Mouse (Mus musculus) liver, embryonic 18 days (tissue): ENCODE results near the gene Erap1. TPM values are rescaled to one million over a fixed set of nuclear protein-coding genes. Genes with fewer than 3 reads are reported as not detected.

Experiments
- polyA plus RNA-seq: library from polyadenylated mRNA; depleted of rRNA; stranded (reverse); fragments of >200 nt; gene quantifications from 2 replicates; pipeline ENCODE4 v1.2.3, GENCODE M21; 2012; rRNA removed

The Erap1 gene
- 12.3 and 13.8 TPM in 2 replicates for polyA plus RNA-seq

DNA sequence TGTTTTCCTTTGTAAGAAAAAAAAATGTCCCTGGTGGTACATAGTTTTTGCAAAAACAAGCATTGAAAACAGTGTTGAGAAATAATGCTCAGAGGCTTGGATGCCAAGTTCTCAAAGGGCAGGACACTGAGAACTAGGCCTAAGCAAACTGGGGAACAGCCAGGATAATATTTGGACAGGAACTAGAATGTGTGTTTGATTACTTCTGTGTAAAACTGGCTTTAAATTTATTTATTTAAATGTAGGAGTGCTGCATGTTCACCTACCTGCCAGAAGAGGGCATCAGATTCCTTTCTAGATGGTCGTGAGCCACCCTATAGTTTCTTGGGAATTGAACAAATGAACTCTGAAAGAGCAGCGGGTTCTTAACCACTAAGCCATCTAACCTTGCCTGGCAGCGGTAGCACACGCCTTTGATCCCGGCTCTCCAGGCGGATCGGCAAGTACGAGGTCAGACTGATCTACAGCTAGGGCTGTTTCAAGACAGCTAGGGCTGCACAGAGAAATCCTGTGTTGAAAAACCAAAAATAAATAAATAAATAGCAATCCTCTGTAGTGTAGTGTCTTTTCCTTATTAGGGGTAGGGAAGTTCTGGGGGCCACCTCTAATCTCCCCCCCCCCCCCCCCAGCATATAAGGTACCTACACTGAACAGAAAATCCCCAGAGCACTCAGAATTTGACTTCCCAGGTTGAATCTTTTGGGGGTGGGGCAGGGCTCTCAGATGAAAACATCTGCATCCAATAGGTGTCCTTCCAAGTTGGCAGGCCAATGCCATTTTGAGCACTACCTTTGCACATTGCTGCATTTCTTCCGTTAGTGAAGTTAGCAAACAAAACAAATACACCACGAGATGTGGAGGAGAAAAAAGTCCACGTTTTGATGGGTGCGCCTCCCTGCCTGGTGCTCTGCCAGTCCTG, at the start of gene Erap1:
TSS of gene Erap1 (plus strand) at position 776 of the 919 bp plus-strand sequence.

Other genes with a start within 250 kb of the Erap1 start
- 0.26 and 0.37 TPM in 2 replicates for gene Zfp72, start 248.7 kb upstream of the Erap1 start, polyA plus RNA-seq
- 37.8 and 60.0 TPM in 2 replicates for gene Ftl1-ps1, start 239.9 kb upstream of the Erap1 start, polyA plus RNA-seq
- gene Zfp825, start 145.6 kb upstream of the Erap1 start, polyA plus RNA-seq, result 3.7 and 3.9 TPM in 2 replicates
- 14.5 and 16.1 TPM in 2 replicates for gene Cast, start 169.2 kb downstream of the Erap1 start, polyA plus RNA-seq